Mouse (Mus musculus) megakaryocyte progenitor cell, adult 5-6 weeks (primary cell): ENCODE data around the gene Cox17. TPM values are rescaled to one million over a fixed set of nuclear protein-coding genes. Genes with fewer than 3 reads are reported as not detected.

Experiments
- ATAC-seq: replicated peaks from 2 replicates; pipeline ENCODE4 v1.8.0; 2016; ENCODE audit warnings: mild to moderate bottlenecking, moderate TSS enrichment, inconsistent platforms; ENCODE audit not compliant: poor library complexity
- total RNA-seq, 2 experiments: library from RNA; stranded (forward) in 1 of 2; stranded (reverse) in 1 of 2; fragments of 157-497, 149-512 nt in 1 of 2; fragments of 200-1000 nt in 1 of 2; gene quantifications; 2 replicates each; pipeline versions ENCODE4 v1.2.3 to v1.2.4; 2015 to 2017

Cox17 gene
- total RNA-seq, 2 experiments from 2014 or later, result 110 to 294 TPM

GRCm38 (mm10) chr16:38392126-38392894 is 45.5 kb downstream of the Cox17 start:
- no peak for ATAC-seq

DNA sequence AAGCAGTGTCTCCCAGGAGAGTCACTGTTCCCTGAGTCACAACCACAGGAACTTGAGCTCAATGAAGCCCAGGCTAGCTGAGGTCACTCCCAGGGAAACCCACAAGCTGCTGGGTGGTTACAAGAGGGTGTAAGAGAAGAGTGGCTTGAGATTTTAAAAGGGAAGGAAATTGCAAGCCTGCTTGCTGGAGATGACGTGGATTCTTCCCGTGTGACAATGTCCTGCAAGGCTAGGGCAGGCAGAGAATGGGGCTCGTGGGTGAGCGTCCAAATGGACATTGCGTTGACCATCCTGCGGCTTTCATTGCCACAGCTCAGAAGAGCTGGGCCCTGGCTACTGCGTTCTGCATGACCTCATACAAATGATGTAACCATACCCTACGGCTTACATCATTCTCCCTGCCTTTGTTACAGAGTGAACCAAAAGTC is 47.4 kb downstream of the Cox17 start:
- peak; percentile 56 for ATAC-seq

DNA sequence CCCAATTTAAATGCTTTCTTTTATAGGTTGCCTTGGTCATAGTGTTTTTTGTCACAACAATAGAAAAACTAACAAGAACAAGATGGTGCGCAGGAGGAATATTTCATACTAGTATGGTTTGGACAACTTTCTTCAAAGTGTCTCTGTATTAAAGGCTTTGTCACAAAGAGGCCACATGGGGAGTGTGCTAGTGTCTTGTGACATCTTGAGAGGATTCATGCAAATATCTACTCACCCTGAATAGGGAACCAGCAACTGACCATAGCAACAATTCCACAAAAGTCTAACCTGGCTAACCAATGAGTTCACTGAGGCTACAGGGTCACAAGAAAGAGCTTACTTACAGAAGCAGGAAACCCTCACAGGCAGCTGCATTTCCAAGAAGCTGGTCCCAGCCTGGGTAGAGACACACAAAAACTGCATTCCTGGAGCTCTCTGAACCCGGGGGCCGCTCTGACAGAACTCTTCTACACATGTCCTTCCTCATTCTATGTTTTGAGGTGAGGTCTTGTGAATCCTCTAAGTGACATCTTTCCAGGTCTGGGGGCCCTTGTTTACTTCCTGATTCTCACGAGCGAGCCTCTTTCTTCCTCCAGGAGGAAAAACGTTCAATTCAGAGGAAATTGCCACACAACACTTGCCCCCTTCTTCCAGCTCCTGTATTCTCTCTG is 48.4 kb downstream of the Cox17 start:
- ATAC-seq, result peak; percentile 13

GRCm38 (mm10) chr16:38396155-38396554 is 49.4 kb downstream of the Cox17 start:
- ATAC-seq, result peak; percentile 73

DNA sequence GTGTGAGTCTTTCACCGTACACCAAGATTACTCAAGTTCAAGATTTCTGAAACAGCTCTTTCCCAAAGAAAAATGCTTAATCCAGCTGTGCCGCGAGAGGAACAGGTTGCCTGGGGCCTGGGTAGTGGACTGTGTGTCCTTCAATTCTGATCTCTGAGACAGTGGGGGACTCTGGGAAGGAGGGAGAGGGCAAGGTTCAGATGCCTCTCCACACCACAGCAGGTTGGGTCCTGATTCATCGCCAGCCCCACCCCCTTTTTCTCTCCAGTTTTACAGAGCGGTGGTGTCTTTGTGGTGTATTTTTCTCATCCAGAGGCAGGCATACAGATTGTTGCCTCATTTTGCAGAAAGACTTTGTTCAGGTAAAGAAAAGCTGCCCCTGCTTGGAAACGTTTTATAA is 51.5 kb downstream of the Cox17 start:
- no peak for ATAC-seq

DNA sequence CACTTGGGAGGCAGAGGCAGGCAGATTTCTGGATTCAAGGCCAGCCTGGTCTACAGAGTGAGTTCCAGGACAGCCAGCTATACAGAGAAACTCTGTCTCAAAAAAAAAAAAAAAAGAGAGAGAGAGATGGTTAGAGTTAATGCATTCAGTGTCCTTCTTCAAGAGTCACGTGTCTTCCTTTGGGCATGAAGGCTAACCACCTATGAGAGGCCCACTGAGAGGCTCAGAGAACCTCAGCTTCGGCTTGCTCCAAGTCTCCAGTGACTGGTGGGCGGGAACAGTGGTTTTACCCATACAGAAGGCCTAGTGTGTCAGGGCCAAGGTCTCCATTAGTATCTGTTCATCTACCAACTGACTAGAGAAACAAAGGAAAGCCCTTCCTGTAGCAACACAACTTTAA is 52.3 kb downstream of the Cox17 start:
- ATAC-seq, result no peak

DNA sequence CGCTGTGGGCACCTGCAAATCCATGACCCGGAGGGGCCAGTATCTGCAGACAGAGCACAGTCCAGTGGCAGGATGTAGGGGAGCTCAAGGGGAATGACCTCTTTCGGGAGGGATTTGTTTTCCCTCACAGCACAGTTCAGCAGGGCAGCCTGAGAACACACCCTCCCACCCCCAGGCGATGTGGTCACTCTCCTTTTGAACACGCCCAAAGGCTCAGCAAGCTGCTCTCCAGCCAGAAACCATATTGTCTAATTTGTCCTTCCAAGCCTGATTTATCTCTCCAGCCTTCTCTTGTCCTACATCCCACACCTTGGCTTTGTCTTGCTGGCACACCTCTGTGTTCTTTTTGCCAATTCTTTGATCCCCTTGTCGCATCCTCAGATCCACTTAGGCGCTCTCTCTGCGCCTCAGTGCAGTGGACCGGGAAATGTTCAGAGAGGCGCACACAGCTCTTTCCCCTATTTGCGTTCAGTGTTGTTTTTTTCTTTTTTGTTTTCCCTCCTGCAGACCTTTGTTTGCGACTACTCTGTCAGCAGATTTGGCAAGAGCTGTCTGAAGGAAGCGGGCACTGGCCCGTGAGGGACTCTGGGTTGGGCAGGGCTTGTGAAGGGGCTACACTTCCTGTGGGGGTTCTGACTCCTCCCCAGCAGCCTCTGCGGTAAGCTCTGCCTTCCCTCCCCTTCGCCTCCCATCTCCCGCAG is 52.9 kb downstream of the Cox17 start:
- ATAC-seq, result peak; percentile 45

GRCm38 (mm10) chr16:38400311-38400960 is 53.6 kb downstream of the Cox17 start:
- no peak for ATAC-seq

DNA sequence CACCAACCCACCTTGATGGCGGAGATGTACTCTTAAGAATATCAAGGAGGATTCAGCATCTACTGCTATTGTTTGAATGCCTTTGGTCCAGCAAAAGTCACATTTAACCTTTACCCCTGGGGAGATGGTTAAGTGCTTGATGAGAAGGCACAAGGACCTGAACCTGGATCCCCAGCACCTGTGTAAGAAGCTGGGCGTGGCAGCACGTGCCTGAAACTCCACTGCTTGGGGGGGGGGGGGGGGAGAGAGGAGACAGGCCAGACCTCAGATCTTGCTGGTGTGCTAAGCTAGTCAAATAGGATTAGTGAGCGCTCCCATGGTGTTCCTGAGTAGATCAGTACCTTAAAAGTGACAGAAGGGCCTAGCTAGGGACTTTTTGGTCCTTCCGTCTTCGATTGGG is 54.7 kb downstream of the Cox17 start:
- no peak for ATAC-seq

Other genes starting within 250 kb of the Cox17 start
- gene Nr1i2, start 52.2 kb upstream of the Cox17 start, total RNA-seq (2015), result not detected in 2 replicates
- not detected in 2 replicates for gene Nr1i2, start 52.2 kb upstream of the Cox17 start, total RNA-seq (2017)
- gene Maats1, start 4.8 kb upstream of the Cox17 start, total RNA-seq (2015), result not detected in 2 replicates
- gene Maats1, start 4.8 kb upstream of the Cox17 start, total RNA-seq (2017), result not detected in 2 replicates
- not detected in 2 replicates for gene Gm21987, start within 50 bp of the Cox17 start, total RNA-seq (2015)
- gene Gm21987, start within 50 bp of the Cox17 start, total RNA-seq (2017), result not detected in 2 replicates
- gene Popdc2, start 15.2 kb downstream of the Cox17 start, total RNA-seq (2015), result 0.27 and 0.62 TPM in 2 replicates
- gene Popdc2, start 15.2 kb downstream of the Cox17 start, total RNA-seq (2017), result not detected in 2 replicates
- not detected in 2 replicates for gene Pla1a, start 86.2 kb downstream of the Cox17 start, total RNA-seq (2015)
- gene Pla1a, start 86.2 kb downstream of the Cox17 start, total RNA-seq (2017), result not detected in 2 replicates
- 22.9 and 23.5 TPM in 2 replicates for gene Adprh, start 105.7 kb downstream of the Cox17 start, total RNA-seq (2015)
- gene Adprh, start 105.7 kb downstream of the Cox17 start, total RNA-seq (2017), result 14.9 and 16.0 TPM in 2 replicates
- 0.77 and 1.6 TPM in 2 replicates for gene Cd80, start 108.6 kb downstream of the Cox17 start, total RNA-seq (2015)
- gene Cd80, start 108.6 kb downstream of the Cox17 start, total RNA-seq (2017), result 0.25 and 0.47 TPM in 2 replicates
- 7.0 and 9.2 TPM in 2 replicates for gene Timmdc1, start 175.7 kb downstream of the Cox17 start, total RNA-seq (2015)
- gene Timmdc1, start 175.7 kb downstream of the Cox17 start, total RNA-seq (2017), result 37.1 and 39.0 TPM in 2 replicates
- 41.1 and 43.1 TPM in 2 replicates for gene Poglut1, start 203.3 kb downstream of the Cox17 start, total RNA-seq (2015)
- 19.5 and 20.6 TPM in 2 replicates for gene Poglut1, start 203.3 kb downstream of the Cox17 start, total RNA-seq (2017)
- gene Tmem39a, start 211.7 kb downstream of the Cox17 start, total RNA-seq (2015), result 129 and 146 TPM in 2 replicates
- gene Tmem39a, start 211.7 kb downstream of the Cox17 start, total RNA-seq (2017), result 84.5 and 107 TPM in 2 replicates